Mouse (Mus musculus) mouse embryonic stem cell (cell line): ENCODE data around the gene Igfbp7.

Source experiments
- in situ Hi-C, 2 experiments: fragments of 300-500 bp; cut with MboI; formaldehyde crosslinking; loops; 1 replicate in 1 of 2; 3 replicates in 1 of 2; pipeline ENCODE4 v1.14.3; 2019 to 2020; ENCODE audit warnings: low sequenced_read_pairs in 2 of 2, low pct_unique_long_range_greater_than_20kb in 1 of 2, mixed read lengths in 1 of 2; ENCODE audit not compliant: unreplicated experiment in 1 of 2

Gene Igfbp7

GRCm38 (mm10) chr5:77416058-77416457 is 8.2 kb upstream of the Igfbp7 start:
- in situ Hi-C loops, result no loop called here

- in situ Hi-C loops, result loop anchor here in 1 of 2 experiments (10.0 kb wide), 1 partner anchor 54 kb away; no protein-coding TSS in a partner anchor
Observed at GRCm38 (mm10) chr5:77408530-77408929, 689 bp upstream of the Igfbp7 start.

- in situ Hi-C loops, result loop anchor here in 1 of 2 experiments (10.0 kb wide), 1 partner anchor 52 kb away; no protein-coding TSS in a partner anchor
Observed at GRCm38 (mm10) chr5:77406371-77406871, 1.4 kb downstream of the Igfbp7 start.

- in situ Hi-C loops, result loop anchor here in 1 of 2 experiments (10.0 kb wide), 1 partner anchor 51 kb away; no protein-coding TSS in a partner anchor
Observed at GRCm38 (mm10) chr5:77405455-77406057, 2.3 kb downstream of the Igfbp7 start.

- in situ Hi-C loops, result loop anchor here (5.0 to 10.0 kb wide), 2 partner anchors 48 to 50 kb away; no protein-coding TSS in a partner anchor
Observed at GRCm38 (mm10) chr5:77404941-77405340, 2.9 kb downstream of the Igfbp7 start.

GRCm38 (mm10) chr5:77402901-77403300 is 4.9 kb downstream of the Igfbp7 start:
- in situ Hi-C loops, result loop anchor here (5.0 to 10.0 kb wide), 2 partner anchors 46 to 48 kb away; no protein-coding TSS in a partner anchor

- in situ Hi-C loops, result loop anchor here (5.0 to 10.0 kb wide), 2 partner anchors 45 to 47 kb away; no protein-coding TSS in a partner anchor
Observed at GRCm38 (mm10) chr5:77402137-77402536, 5.7 kb downstream of the Igfbp7 start.

GRCm38 (mm10) chr5:77400823-77401222 is 7.0 kb downstream of the Igfbp7 start:
- in situ Hi-C loops, result loop anchor here (5.0 to 10.0 kb wide), 2 partner anchors 44 to 46 kb away; no protein-coding TSS in a partner anchor

GRCm38 (mm10) chr5:77400151-77400550 is 7.7 kb downstream of the Igfbp7 start:
- in situ Hi-C loops, result loop anchor here (5.0 to 10.0 kb wide), 2 partner anchors 43 to 45 kb away; no protein-coding TSS in a partner anchor

- in situ Hi-C loops, result no loop called here
Observed at GRCm38 (mm10) chr5:77399076-77399475, 8.8 kb downstream of the Igfbp7 start.

- in situ Hi-C loops, result no loop called here
Observed at GRCm38 (mm10) chr5:77398285-77399057, 9.4 kb downstream of the Igfbp7 start.

- in situ Hi-C loops, result no loop called here
Observed at GRCm38 (mm10) chr5:77393990-77394618, 13.7 kb downstream of the Igfbp7 start.

- in situ Hi-C loops, result no loop called here
Observed at GRCm38 (mm10) chr5:77393094-77393619, 14.7 kb downstream of the Igfbp7 start.

- in situ Hi-C loops, result no loop called here
Observed at GRCm38 (mm10) chr5:77390272-77390671, 17.6 kb downstream of the Igfbp7 start.

- in situ Hi-C loops, result no loop called here
Observed at GRCm38 (mm10) chr5:77388359-77388758, 19.5 kb downstream of the Igfbp7 start.

- in situ Hi-C loops, result no loop called here
Observed at GRCm38 (mm10) chr5:77387414-77387704, 20.5 kb downstream of the Igfbp7 start.

- in situ Hi-C loops, result no loop called here
Observed at GRCm38 (mm10) chr5:77386596-77387413, 21.0 kb downstream of the Igfbp7 start.
